Mouse (Mus musculus): Measurements from ENCODE around the gene Slc25a30. TPM values are rescaled to one million over a fixed set of nuclear protein-coding genes. Genes with fewer than 3 reads are reported as not detected.
A peak's percentile ranks its signal among the peaks of the same experiment; 100 is the strongest.
"Not testable (repeated sequence)": the region's sequence is repeated elsewhere in the genome, so short reads cannot be mapped to it uniquely, and the experiment has no call there.

Slc25a30 gene
- total and polyA plus RNA-seq, 3 experiments: 20.3 to 24.0 TPM; not detected in 1

GRCm38 (mm10) chr14:75829817-75830216 is 43.0 kb upstream of the Slc25a30 start:
- peak; percentile 66 for TF ChIP-seq TBP (IDR thresholded peaks at IDR 0.05; ENCODE audit: low read depth, low read length)
- Histone ChIP-seq H3K36me3 (ENCODE audit: control insufficient read depth in 1 of 2, insufficient read depth in 2 of 2, low read length in 2 of 2) (peaks cover 0 to 13% of the 10 kb centered on the region in 2 experiments; a peak in 2 of 4 replicates), H3K4me3 (ENCODE audit: control insufficient read depth in 1 of 2, insufficient read depth in 1 of 2, low read depth in 2 of 2, low read length in 2 of 2) (peak overlapping the region; percentile 42 to 56), H3K4me1 (ENCODE audit: control insufficient read depth in 1 of 2, insufficient read depth in 2 of 2, low read length in 2 of 2) (peaks cover 5 to 23% of the 10 kb centered on the region in 2 experiments; a peak in 3 of 4 replicates), H3K27ac (ENCODE audit: control insufficient read depth, low read depth, low read length) (peak overlapping the region; percentile 44), H3K9ac (ENCODE audit: control insufficient read depth, low read depth, low read length, poor library complexity, severe bottlenecking) (peak overlapping the region; percentile 50)
- H3K9me3 ChIP-seq (replicated peaks; ENCODE audit: insufficient read depth, low read length); H3K79me2 ChIP-seq (ENCODE audit: control insufficient read depth, insufficient read depth, low read length, poor library complexity); H3K27me3 ChIP-seq (ENCODE audit: control insufficient read depth in 1 of 2, insufficient read depth in 2 of 2, low read length in 2 of 2): not testable (repeated sequence)
- peak; percentile 50 for DNase-seq (ENCODE audit: low read depth, low spot score)

GRCm38 (mm10) chr14:75828866-75829806 is 42.3 kb upstream of the Slc25a30 start:
- Histone ChIP-seq H3K79me2 (ENCODE audit: control insufficient read depth, insufficient read depth, low read length, poor library complexity) (no peaks in the 10 kb centered on the region), H3K27me3 (ENCODE audit: control insufficient read depth in 1 of 2, insufficient read depth in 2 of 2, low read length in 2 of 2) (no peaks in the 10 kb centered on the region), H3K27ac (ENCODE audit: control insufficient read depth, low read depth, low read length) (peak overlapping the region; percentile 50), H3K4me3 (ENCODE audit: control insufficient read depth in 1 of 2, insufficient read depth in 1 of 2, low read depth in 2 of 2, low read length in 2 of 2) (peak overlapping the region; percentile 46 to 56), H3K9me3 (replicated peaks; ENCODE audit: insufficient read depth, low read length) (no peaks in the 10 kb centered on the region), H3K4me1 (ENCODE audit: control insufficient read depth in 1 of 2, insufficient read depth in 2 of 2, low read length in 2 of 2) (peaks cover 5 to 23% of the 10 kb centered on the region in 2 experiments; a peak in 3 of 4 replicates), H3K36me3 (ENCODE audit: control insufficient read depth in 1 of 2, insufficient read depth in 2 of 2, low read length in 2 of 2) (peaks cover 0 to 13% of the 10 kb centered on the region in 2 experiments; a peak in 2 of 4 replicates), H3K9ac (ENCODE audit: control insufficient read depth, low read depth, low read length, poor library complexity, severe bottlenecking) (peak overlapping the region; percentile 50)
- DNase-seq (ENCODE audit: low read depth, low spot score): peak; percentile 85
- TF ChIP-seq ZMIZ1 (IDR thresholded peaks at IDR 0.05; ENCODE audit: low read depth, low read length) (no peak), MEF2A (IDR thresholded peaks at IDR 0.05; ENCODE audit: extremely low read depth, insufficient replicate concordance, low read depth, low read length, poor library complexity, severe bottlenecking) (no peak), TBP (IDR thresholded peaks at IDR 0.05; ENCODE audit: low read depth, low read length) (no peak), ZC3H11A (IDR thresholded peaks at IDR 0.05; ENCODE audit: low read depth, low read length) (no peak), UBTF (IDR thresholded peaks at IDR 0.05; ENCODE audit: borderline replicate concordance, insufficient read depth, low read depth, low read length) (no peak), POLR2AphosphoS5 (IDR thresholded peaks at IDR 0.05; ENCODE audit: borderline replicate concordance, low read depth, low read length) (no peak), MAZ (IDR thresholded peaks at IDR 0.05; ENCODE audit: low read depth, low read length) (no peak), TAL1 (IDR thresholded peaks at IDR 0.05; ENCODE audit: low read length) (no peak), RCOR1 (IDR thresholded peaks at IDR 0.05; ENCODE audit: low read depth, low read length) (no peak), MYC (IDR thresholded peaks at IDR 0.05; ENCODE audit: low read depth, low read length) (peak; percentile 75), HCFC1 (IDR thresholded peaks at IDR 0.05; ENCODE audit: low read depth, low read length) (0 out of 2 replicates have a peak, but pooled peaks have one; percentile 33), RAD21 (IDR thresholded peaks at IDR 0.05; ENCODE audit: low read depth, low read length) (peak; percentile 40), ETS1 (IDR thresholded peaks at IDR 0.05; ENCODE audit: low read depth, low read length) (peak; percentile 60), CHD1 (IDR thresholded peaks at IDR 0.05; ENCODE audit: low read depth, low read length) (0 out of 2 replicates have a peak, but pooled peaks have one; percentile 50), NELFE (IDR thresholded peaks at IDR 0.05; ENCODE audit: low read depth, low read length) (peak; percentile 31; the same call in 1 of the 2 replicates), EP300 (IDR thresholded peaks at IDR 0.05; ENCODE audit: low read depth in 1 of 2, low read length in 2 of 2) (peak; percentile 53 to 58; a peak in 3 of 4 replicates), POLR2AphosphoS2 (IDR thresholded peaks at IDR 0.05; ENCODE audit: low read length) (no peak), TCF12 (IDR thresholded peaks at IDR 0.05; ENCODE audit: low read depth, low read length) (peak; percentile 49), SMC3 (IDR thresholded peaks at IDR 0.05; ENCODE audit: low read depth, low read length) (peak; percentile 72), USF1 (IDR thresholded peaks at IDR 0.05; ENCODE audit: low read depth, low read length) (peak; percentile 58), BHLHE40 (IDR thresholded peaks at IDR 0.05; ENCODE audit: borderline replicate concordance, low read depth, low read length) (peak; percentile 92), USF2 (IDR thresholded peaks at IDR 0.05; ENCODE audit: borderline replicate concordance in 1 of 2, insufficient read depth in 1 of 2, low read depth in 1 of 2, low read length in 2 of 2) (no peak), MXI1 (IDR thresholded peaks at IDR 0.05; ENCODE audit: low read depth, low read length) (peak; percentile 65), CTCF (IDR thresholded peaks at IDR 0.05 in 2 of 3, conservative IDR thresholded peaks at IDR 0.05 in 1 of 3; ENCODE audit: control insufficient read depth in 1 of 3, insufficient read depth in 1 of 3, low read depth in 2 of 3, low read length in 3 of 3, poor library complexity in 1 of 3, severe bottlenecking in 1 of 3) (peak; percentile 86 to 98 (median 88)), MAFK (IDR thresholded peaks at IDR 0.05; ENCODE audit: borderline replicate concordance, low read depth, low read length) (no peak), ELF1 (IDR thresholded peaks at IDR 0.05; ENCODE audit: low read depth, low read length) (peak; percentile 33; the same call in 1 of the 2 replicates), ZNF384 (IDR thresholded peaks at IDR 0.05; ENCODE audit: low read depth, low read length) (no peak)
